Mouse (Mus musculus): ENCODE data around the gene Add1. TPM values are rescaled to one million over a fixed set of nuclear protein-coding genes. Genes with fewer than 3 reads are reported as not detected.

Add1 gene
- polyA plus RNA-seq, 1 experiment from 2014 or later = 164 TPM

DNA sequence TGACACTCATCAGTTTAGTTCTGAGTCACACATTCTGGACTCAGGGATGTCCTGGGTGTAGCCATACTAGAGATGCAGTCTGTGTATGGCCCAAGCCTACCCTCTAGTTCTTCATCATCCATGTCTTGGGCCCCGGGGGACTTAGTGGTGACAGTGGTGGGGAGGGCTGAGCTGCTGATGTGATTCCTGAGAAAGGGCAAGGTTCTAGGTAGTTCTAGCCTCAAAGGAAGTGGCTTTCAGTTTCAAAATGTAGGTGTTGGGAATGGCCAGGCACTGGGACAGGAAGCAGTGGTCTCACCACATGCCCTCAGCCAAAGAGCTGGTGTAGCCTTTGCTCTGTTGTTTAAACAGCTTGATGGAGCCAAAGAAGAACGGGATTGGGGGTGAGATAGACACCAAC, 34.3 kb upstream of the Add1 start:
- Histone ChIP-seq H3K4me3 (ENCODE audit: control insufficient read depth in 1 of 2, insufficient read depth in 1 of 2, low read depth in 1 of 2, low read length in 2 of 2) (no peak overlapping the region), H3K27me3 (ENCODE audit: control insufficient read depth, insufficient read depth, low read length) (no peaks in the 10 kb centered on the region), H3K27ac (replicated peaks in 1 of 2; ENCODE audit: control insufficient read depth in 1 of 2, insufficient read depth in 1 of 2, low read depth in 2 of 2, low read length in 2 of 2) (no peak overlapping the region), H3K9ac (ENCODE audit: low read length) (no peak overlapping the region), H3K4me2 (ENCODE audit: low read length) (no peak overlapping the region), H3K9me3 (ENCODE audit: control insufficient read depth, low read length) (no peaks in the 10 kb centered on the region), H3K36me3 (ENCODE audit: control insufficient read depth, insufficient read depth, low read length) (no peaks in the 10 kb centered on the region), H3K4me1 (ENCODE audit: control insufficient read depth in 2 of 2, insufficient read depth in 2 of 2, low read length in 2 of 2) (peaks cover 5 to 6% of the 10 kb centered on the region in 2 experiments; a peak in 3 of 4 replicates)
- no peak for ATAC-seq (ENCODE audit: insufficient number of reproducible peaks, insufficient read depth, low FRiP score, low read depth)
- WGBS = 86% methylated on average over 2 of the region's 2 CpGs

- no peak overlapping the region for H3K4me3 ChIP-seq (ENCODE audit: control insufficient read depth in 1 of 2, insufficient read depth in 1 of 2, low read depth in 1 of 2, low read length in 2 of 2)
- H3K4me1 ChIP-seq (ENCODE audit: control insufficient read depth in 2 of 2, insufficient read depth in 2 of 2, low read length in 2 of 2) = peaks cover 3 to 5% of the 10 kb centered on the region in 2 experiments; a peak in 2 of 4 replicates
- H3K9ac ChIP-seq (ENCODE audit: low read length) = no peak overlapping the region
- no peaks in the 10 kb centered on the region for H3K27me3 ChIP-seq (ENCODE audit: control insufficient read depth, insufficient read depth, low read length)
- no peaks in the 10 kb centered on the region for H3K9me3 ChIP-seq (ENCODE audit: control insufficient read depth, low read length)
- 82% methylated on average over 1 of the region's 1 CpGs for WGBS
- H3K4me2 ChIP-seq (ENCODE audit: low read length) = no peak overlapping the region
- H3K36me3 ChIP-seq (ENCODE audit: control insufficient read depth, insufficient read depth, low read length) = no peaks in the 10 kb centered on the region
- no peak for ATAC-seq (ENCODE audit: insufficient number of reproducible peaks, insufficient read depth, low FRiP score, low read depth)
- no peak overlapping the region for H3K27ac ChIP-seq (replicated peaks in 1 of 2; ENCODE audit: control insufficient read depth in 1 of 2, insufficient read depth in 1 of 2, low read depth in 2 of 2, low read length in 2 of 2)
Observed at GRCm38 (mm10) chr5:34542166-34542565, 31.3 kb upstream of the Add1 start.

- WGBS = 52% methylated on average over 4 of the region's 4 CpGs
- Histone ChIP-seq H3K36me3 (ENCODE audit: control insufficient read depth, insufficient read depth, low read length) (no peaks in the 10 kb centered on the region), H3K27me3 (ENCODE audit: control insufficient read depth, insufficient read depth, low read length) (no peaks in the 10 kb centered on the region), H3K4me2 (ENCODE audit: low read length) (no peak overlapping the region), H3K9ac (ENCODE audit: low read length) (no peak overlapping the region), H3K27ac (replicated peaks in 1 of 2; ENCODE audit: control insufficient read depth in 1 of 2, insufficient read depth in 1 of 2, low read depth in 2 of 2, low read length in 2 of 2) (no peak overlapping the region), H3K4me1 (ENCODE audit: control insufficient read depth in 2 of 2, insufficient read depth in 2 of 2, low read length in 2 of 2) (peaks cover 3 to 5% of the 10 kb centered on the region in 2 experiments; a peak in 2 of 4 replicates), H3K9me3 (ENCODE audit: control insufficient read depth, low read length) (no peaks in the 10 kb centered on the region), H3K4me3 (ENCODE audit: control insufficient read depth in 1 of 2, insufficient read depth in 1 of 2, low read depth in 1 of 2, low read length in 2 of 2) (no peak overlapping the region)
- no peak for ATAC-seq (ENCODE audit: insufficient number of reproducible peaks, insufficient read depth, low FRiP score, low read depth)
Observed at GRCm38 (mm10) chr5:34543114-34543513, 30.4 kb upstream of the Add1 start.

GRCm38 (mm10) chr5:34547410-34547809, 26.1 kb upstream of the Add1 start:
- H3K4me3 ChIP-seq (ENCODE audit: control insufficient read depth in 1 of 2, insufficient read depth in 1 of 2, low read depth in 1 of 2, low read length in 2 of 2) = no peak overlapping the region
- no peak overlapping the region for H3K4me2 ChIP-seq (ENCODE audit: low read length)
- no peak overlapping the region for H3K27ac ChIP-seq (replicated peaks in 1 of 2; ENCODE audit: control insufficient read depth in 1 of 2, insufficient read depth in 1 of 2, low read depth in 2 of 2, low read length in 2 of 2)
- H3K9me3 ChIP-seq (ENCODE audit: control insufficient read depth, low read length) = no peaks in the 10 kb centered on the region
- H3K36me3 ChIP-seq (ENCODE audit: control insufficient read depth, insufficient read depth, low read length) = peaks cover 13% of the 10 kb centered on the region; the same call in 1 of the 2 replicates
- no peak overlapping the region for H3K9ac ChIP-seq (ENCODE audit: low read length)
- no peak for ATAC-seq (ENCODE audit: insufficient number of reproducible peaks, insufficient read depth, low FRiP score, low read depth)
- H3K27me3 ChIP-seq (ENCODE audit: control insufficient read depth, insufficient read depth, low read length) = no peaks in the 10 kb centered on the region
- H3K4me1 ChIP-seq (ENCODE audit: control insufficient read depth in 2 of 2, insufficient read depth in 2 of 2, low read length in 2 of 2) = peaks cover 10 to 16% of the 10 kb centered on the region in 2 experiments

GRCm38 (mm10) chr5:34549135-34549482, 24.4 kb upstream of the Add1 start:
- Histone ChIP-seq H3K4me3 (ENCODE audit: control insufficient read depth in 1 of 2, insufficient read depth in 1 of 2, low read depth in 1 of 2, low read length in 2 of 2) (peak overlapping the region; percentile 80 to 85), H3K4me2 (ENCODE audit: low read length) (peak overlapping the region; percentile 76), H3K27ac (replicated peaks in 1 of 2; ENCODE audit: control insufficient read depth in 1 of 2, insufficient read depth in 1 of 2, low read depth in 2 of 2, low read length in 2 of 2) (no peak overlapping the region), H3K36me3 (ENCODE audit: control insufficient read depth, insufficient read depth, low read length) (peaks cover 23% of the 10 kb centered on the region), H3K4me1 (ENCODE audit: control insufficient read depth in 2 of 2, insufficient read depth in 2 of 2, low read length in 2 of 2) (peaks cover 10 to 11% of the 10 kb centered on the region in 2 experiments), H3K9me3 (ENCODE audit: control insufficient read depth, low read length) (no peaks in the 10 kb centered on the region), H3K27me3 (ENCODE audit: control insufficient read depth, insufficient read depth, low read length) (no peaks in the 10 kb centered on the region), H3K9ac (ENCODE audit: low read length) (peak overlapping the region; percentile 91)
- ATAC-seq (ENCODE audit: insufficient number of reproducible peaks, insufficient read depth, low FRiP score, low read depth) = no peak
- WGBS = 18% methylated on average over 8 of the region's 8 CpGs

DNA sequence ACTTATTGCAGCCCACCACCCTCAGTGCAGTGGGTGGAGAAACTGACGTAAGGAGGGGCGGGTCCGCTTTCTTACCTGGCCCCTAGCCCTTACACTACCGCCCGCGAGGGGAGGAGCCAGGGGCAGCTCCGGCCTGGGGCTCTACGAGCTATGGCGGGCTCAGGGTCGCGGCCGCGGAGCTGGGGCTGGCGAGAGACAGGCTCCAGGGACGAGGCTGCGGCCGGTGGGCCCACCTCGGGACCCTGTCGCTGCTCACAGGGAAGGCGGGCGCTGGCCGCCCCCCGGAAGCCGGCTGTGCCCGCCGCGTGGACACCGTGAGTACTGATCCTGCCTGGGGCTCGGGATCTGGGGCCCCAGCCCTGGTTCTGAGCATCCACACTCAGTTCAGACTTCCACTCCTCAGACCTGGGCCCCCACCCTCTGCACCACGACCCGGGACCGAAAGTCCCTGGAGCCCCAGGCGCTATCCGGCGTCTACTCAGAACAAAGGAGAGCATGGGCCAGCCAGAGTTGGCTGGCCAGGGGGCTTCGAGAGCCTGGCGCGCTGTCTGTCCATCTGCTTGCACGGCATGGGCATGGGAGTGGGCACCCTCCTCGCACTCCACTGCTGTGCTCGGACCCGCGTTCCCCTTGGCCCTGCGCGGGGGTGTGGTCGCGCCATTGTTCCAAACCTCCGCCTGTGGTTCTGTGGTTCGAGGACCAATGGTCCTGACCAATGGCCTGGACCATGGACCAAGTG, 23.8 kb upstream of the Add1 start:
- 0 out of 4 replicates have a peak overlapping the region, but pooled peaks of 1 of the 2 experiments have one; percentile 1 for H3K27ac ChIP-seq (replicated peaks in 1 of 2; ENCODE audit: control insufficient read depth in 1 of 2, insufficient read depth in 1 of 2, low read depth in 2 of 2, low read length in 2 of 2)
- ATAC-seq (ENCODE audit: insufficient number of reproducible peaks, insufficient read depth, low FRiP score, low read depth) = peak; percentile 76

GRCm38 (mm10) chr5:34550251-34550650, 23.2 kb upstream of the Add1 start:
- H3K36me3 ChIP-seq (ENCODE audit: control insufficient read depth, insufficient read depth, low read length) = peaks cover 32% of the 10 kb centered on the region
- peak overlapping the region; percentile 91 for H3K9ac ChIP-seq (ENCODE audit: low read length)
- no peaks in the 10 kb centered on the region for H3K9me3 ChIP-seq (ENCODE audit: control insufficient read depth, low read length)
- 43% methylated on average over 6 of the region's 6 CpGs for WGBS
- ATAC-seq (ENCODE audit: insufficient number of reproducible peaks, insufficient read depth, low FRiP score, low read depth) = no peak
- H3K27me3 ChIP-seq (ENCODE audit: control insufficient read depth, insufficient read depth, low read length) = no peaks in the 10 kb centered on the region
- peak overlapping the region; percentile 76 for H3K4me2 ChIP-seq (ENCODE audit: low read length)
- peaks cover 10 to 11% of the 10 kb centered on the region in 2 experiments for H3K4me1 ChIP-seq (ENCODE audit: control insufficient read depth in 2 of 2, insufficient read depth in 2 of 2, low read length in 2 of 2)
- H3K4me3 ChIP-seq (ENCODE audit: control insufficient read depth in 1 of 2, insufficient read depth in 1 of 2, low read depth in 1 of 2, low read length in 2 of 2) = peak overlapping the region; percentile 80 to 85
- H3K27ac ChIP-seq (replicated peaks in 1 of 2; ENCODE audit: control insufficient read depth in 1 of 2, insufficient read depth in 1 of 2, low read depth in 2 of 2, low read length in 2 of 2) = no peak overlapping the region

More for the DNA sequence above, 23.8 kb upstream of the Add1 start:
- 1% methylated on average over 45 of the region's 49 CpGs for WGBS
- H3K9me3 ChIP-seq (ENCODE audit: control insufficient read depth, low read length) = no peaks in the 10 kb centered on the region
- peak overlapping the region; percentile 80 to 85 for H3K4me3 ChIP-seq (ENCODE audit: control insufficient read depth in 1 of 2, insufficient read depth in 1 of 2, low read depth in 1 of 2, low read length in 2 of 2)
- peaks cover 27% of the 10 kb centered on the region for H3K36me3 ChIP-seq (ENCODE audit: control insufficient read depth, insufficient read depth, low read length)
- H3K9ac ChIP-seq (ENCODE audit: low read length) = peak overlapping the region; percentile 91
- H3K4me1 ChIP-seq (ENCODE audit: control insufficient read depth in 2 of 2, insufficient read depth in 2 of 2, low read length in 2 of 2) = peaks cover 10 to 11% of the 10 kb centered on the region in 2 experiments
- H3K4me2 ChIP-seq (ENCODE audit: low read length) = peak overlapping the region; percentile 76
- no peaks in the 10 kb centered on the region for H3K27me3 ChIP-seq (ENCODE audit: control insufficient read depth, insufficient read depth, low read length)

Measured in heart, embryonic 14.5 days (tissue).